Mouse (Mus musculus) E14TG2a.4 (cell line): ENCODE measurements around the gene Cplx3.

ENCODE experiments used
- CTCF ChIP-seq: conservative IDR thresholded peaks from 2 replicates; pipeline ENCODE4 v1.5.1; 2014; ENCODE audit warnings: low read length
- POU5F1 ChIP-seq: IDR thresholded peaks from 2 replicates; pipeline ENCODE4 v1.6.1; 2014; ENCODE audit warnings: low read length, borderline replicate concordance

DNA sequence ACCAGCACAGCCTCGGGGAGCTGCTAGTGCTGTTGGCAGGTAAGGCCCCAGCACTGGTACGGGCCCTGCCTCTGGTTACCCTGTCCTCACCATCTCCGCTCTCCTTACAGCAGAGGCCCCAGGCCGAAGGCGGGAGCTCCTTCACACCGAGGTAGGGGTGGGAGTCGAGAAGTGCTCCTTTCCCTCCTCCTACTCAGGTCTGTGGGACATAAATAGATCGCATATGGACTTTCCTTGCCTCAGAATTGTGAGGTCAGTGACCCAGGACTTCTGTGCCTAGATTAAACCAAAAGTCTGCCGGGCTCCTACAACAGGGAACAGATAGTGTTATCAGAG lies 11.9 kb downstream of the Cplx3 start:
- TF ChIP-seq CTCF (no peak), POU5F1 (no peak)
